Mouse (Mus musculus) bone marrow, adult 2 months (tissue): ENCODE results near the gene Zdhhc19.

Source experiments
- CTCF ChIP-seq: fragments of 200-500 bp; IDR thresholded peaks from 2 replicates; pipeline ENCODE4 v1.5.1; 2011; ENCODE audit warnings: low read length, control low read depth; ENCODE audit not compliant: control insufficient read depth, insufficient read depth
- POLR2A ChIP-seq: fragments of 200-500 bp; IDR thresholded peaks from 2 replicates; pipeline ENCODE4 v1.6.1; 2011; ENCODE audit warnings: low read depth, mild to moderate bottlenecking, control low read depth, low read length, borderline replicate concordance; ENCODE audit not compliant: control insufficient read depth

DNA sequence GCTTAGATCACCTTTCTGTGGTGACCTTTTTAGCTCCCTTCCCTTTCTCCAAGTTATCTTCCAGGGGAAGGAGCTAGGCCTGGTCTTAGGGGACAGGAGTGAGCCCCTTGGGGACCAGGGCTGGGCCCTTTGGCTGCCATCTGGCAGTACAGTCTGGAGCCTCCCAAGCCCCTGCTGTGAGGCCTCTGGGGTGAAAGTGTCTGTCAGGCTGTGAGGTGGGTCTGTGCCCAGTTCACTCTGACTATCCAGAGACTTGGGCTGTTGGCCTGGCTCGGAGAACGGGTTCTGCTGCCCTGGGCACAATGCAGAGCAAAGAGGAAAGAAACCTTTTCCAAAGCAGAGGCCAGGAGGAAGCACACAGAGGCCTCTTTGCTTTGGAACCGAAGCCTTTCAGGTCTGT is 16.9 kb downstream of the Zdhhc19 start:
- TF ChIP-seq CTCF = no peak
- no peak for TF ChIP-seq POLR2A
